Mouse (Mus musculus): ENCODE results near the gene Zfp503. TPM values are rescaled to one million over a fixed set of nuclear protein-coding genes. Genes with fewer than 3 reads are reported as not detected.

Gene Zfp503
- polyA plus RNA-seq, 2 experiments = 15.3 to 45.1 TPM

DNA sequence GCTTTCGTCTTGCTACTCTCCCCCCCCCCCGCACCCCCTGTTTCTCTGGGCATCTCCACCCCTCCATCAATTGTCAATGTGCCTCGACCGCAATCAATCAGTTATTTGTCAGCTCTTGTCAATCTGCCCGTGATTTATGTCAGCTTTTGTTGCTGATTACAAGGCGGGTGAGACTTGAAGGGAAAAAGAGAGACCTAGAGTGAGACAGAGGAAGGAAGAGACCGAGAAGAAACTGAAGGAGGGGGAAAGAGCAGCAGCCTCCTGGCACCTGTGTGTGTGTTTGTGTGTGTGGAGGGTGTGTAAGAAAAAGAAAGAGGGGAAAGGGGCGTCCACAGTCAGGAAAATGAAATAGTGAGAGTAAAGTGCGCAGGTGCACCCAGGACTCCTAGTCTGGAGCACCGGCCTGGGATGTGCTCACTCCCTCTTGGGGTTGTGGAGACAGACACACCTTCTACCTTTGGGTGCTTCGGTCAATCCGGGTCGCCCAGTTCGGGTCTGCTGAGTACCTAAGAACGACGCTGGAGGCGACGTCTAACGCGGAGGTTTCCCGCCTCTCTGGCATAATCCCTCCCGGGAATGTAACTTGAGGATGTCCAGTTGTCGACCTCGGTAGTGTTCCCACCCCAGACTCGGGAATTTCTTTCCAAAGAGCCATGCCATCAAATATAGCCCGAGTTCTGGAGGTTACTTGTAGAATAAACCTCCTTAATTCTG, 667 bp downstream of the Zfp503 start:
- Histone ChIP-seq H3K27ac (replicated peaks; ENCODE audit: low read depth, low read length) (peak overlapping the region; percentile 85), H3K4me2 (replicated peaks; ENCODE audit: low read depth, low read length, severe bottlenecking) (peak overlapping the region; percentile 72), H3K9me3 (ENCODE audit: control insufficient read depth, low read length) (no peaks in the 10 kb centered on the region), H3K9ac (ENCODE audit: low read depth, low read length, severe bottlenecking) (peak overlapping the region; percentile 95), H3K4me3 (replicated peaks; ENCODE audit: low read length) (peak overlapping the region; percentile 91), H3K36me3 (ENCODE audit: control insufficient read depth, insufficient read depth, low read length) (peaks cover 23% of the 10 kb centered on the region), H3K4me1 (ENCODE audit: control insufficient read depth, insufficient read depth, low read length) (peaks cover 15% of the 10 kb centered on the region), H3K27me3 (ENCODE audit: control insufficient read depth, insufficient read depth, low read length) (peaks cover 28% of the 10 kb centered on the region; the same call in 1 of the 2 replicates)
- no peak for TF ChIP-seq POLR2A (IDR thresholded peaks at IDR 0.05; ENCODE audit: borderline replicate concordance, extremely low read depth, insufficient read depth, insufficient read length)
- no peak for ATAC-seq (ENCODE audit: low FRiP score, low read depth)
- DNase-seq (ENCODE audit: low spot score) = peak; percentile 42
- WGBS = 0% methylated on average over 26 of the region's 26 CpGs

DNA sequence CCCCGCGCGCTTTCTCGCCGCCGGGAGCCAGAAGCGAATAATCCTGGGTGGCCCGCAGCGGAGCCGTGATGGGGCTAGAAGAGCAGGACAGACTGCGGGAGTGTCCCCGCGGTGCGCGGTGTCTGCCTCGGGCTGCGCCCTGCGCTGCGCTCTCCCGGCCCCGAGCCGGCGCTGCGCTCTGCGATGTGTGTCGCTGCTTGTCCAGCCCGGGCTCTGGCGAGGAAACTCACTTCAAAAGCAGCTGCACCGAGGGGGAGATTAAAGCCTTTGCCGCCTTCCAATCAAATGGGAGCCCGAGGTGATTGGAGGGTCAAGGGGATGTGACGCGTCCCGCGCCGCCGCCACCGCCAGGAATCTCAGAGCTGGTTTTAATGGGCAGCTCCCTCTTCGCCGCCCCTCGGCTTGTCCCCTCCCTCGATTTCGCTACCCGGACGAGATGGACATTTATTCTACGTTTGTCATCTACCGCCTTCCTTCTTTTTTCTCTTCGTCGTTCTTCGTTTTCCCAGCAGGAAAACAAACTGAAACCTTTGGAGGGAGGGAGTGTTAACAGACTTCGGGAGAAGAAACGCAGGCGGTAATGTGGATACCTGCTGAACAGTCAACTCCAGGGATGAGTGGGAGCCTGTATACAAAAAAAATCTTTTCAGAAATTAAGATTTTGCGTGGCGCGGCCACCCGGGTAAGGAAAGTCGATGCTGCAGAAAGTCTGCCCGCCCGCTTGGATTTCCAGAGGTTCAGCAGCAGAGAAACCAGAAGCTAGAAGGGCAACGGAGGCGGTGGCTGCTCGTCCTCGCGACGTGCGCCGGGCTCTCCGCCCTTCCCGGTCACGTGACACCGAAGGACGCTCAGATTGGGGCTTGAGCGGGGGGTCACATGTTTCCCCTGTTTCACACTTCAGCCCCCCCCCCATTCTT, 1.5 kb downstream of the Zfp503 start:
- peaks cover 24% of the 10 kb centered on the region; the same call in 1 of the 2 replicates for H3K27me3 ChIP-seq (ENCODE audit: control insufficient read depth, insufficient read depth, low read length)
- peak; percentile 96 for TF ChIP-seq POLR2A (IDR thresholded peaks at IDR 0.05; ENCODE audit: borderline replicate concordance, extremely low read depth, insufficient read depth, insufficient read length)
- peak overlapping the region; percentile 91 for H3K4me3 ChIP-seq (replicated peaks; ENCODE audit: low read length)
- H3K27ac ChIP-seq (replicated peaks; ENCODE audit: low read depth, low read length) = peak overlapping the region; percentile 97
- peak overlapping the region; percentile 72 for H3K4me2 ChIP-seq (replicated peaks; ENCODE audit: low read depth, low read length, severe bottlenecking)
- peaks cover 17% of the 10 kb centered on the region for H3K4me1 ChIP-seq (ENCODE audit: control insufficient read depth, insufficient read depth, low read length)
- peak overlapping the region; percentile 95 for H3K9ac ChIP-seq (ENCODE audit: low read depth, low read length, severe bottlenecking)
- ATAC-seq (ENCODE audit: low FRiP score, low read depth) (peak; percentile 86), DNase-seq (ENCODE audit: low spot score) (peak; percentile 99)
- WGBS = 1% methylated on average over 62 of the region's 74 CpGs
- H3K36me3 ChIP-seq (ENCODE audit: control insufficient read depth, insufficient read depth, low read length) = peaks cover 26% of the 10 kb centered on the region
- no peaks in the 10 kb centered on the region for H3K9me3 ChIP-seq (ENCODE audit: control insufficient read depth, low read length)

DNA sequence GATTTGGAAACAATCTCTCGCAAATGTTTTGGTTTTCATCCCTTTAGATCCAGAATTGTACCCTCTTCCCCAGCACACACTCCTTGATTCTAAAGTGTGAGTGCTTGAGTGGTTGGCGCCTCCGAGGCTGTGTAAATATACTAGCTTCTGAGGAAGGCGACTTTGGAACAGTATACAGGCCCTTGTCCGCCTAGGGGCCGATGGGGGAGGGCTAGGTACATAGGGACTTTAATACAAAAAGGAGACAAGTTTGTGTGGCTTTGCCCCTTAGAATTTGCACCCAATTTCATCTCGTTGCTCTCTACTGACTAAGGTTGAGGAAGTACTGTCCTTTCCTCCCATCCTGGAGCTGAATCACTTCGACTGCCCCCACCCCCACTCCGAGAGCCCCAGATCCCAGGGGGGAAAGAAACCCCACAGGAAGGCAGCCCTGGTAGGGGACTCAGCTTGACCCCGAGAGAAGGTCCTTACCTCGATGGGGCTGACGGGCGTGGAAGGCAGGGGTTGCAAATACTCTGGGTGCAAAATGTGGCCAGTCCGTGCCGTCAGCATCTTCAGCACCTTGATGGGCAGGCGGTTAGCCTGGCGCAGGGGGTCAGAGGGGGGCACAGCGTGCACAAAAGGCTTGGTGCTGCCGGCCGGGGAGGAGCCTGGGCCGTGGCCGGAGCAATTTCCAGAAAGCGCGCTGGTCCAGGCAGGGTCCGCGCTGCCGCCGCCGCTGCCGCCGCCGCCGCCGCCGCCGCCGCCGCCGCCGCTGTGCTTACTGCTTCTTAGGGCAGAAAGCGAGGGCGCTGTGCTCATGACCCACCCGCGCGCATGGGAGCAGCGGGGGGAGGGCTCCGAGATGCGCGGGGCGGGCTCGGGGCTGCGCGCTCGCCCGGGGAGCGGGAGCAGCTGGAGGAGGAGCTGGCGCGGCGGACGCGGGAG, 2.4 kb downstream of the Zfp503 start:
- peak overlapping the region; percentile 95 for H3K9ac ChIP-seq (ENCODE audit: low read depth, low read length, severe bottlenecking)
- peaks cover 34% of the 10 kb centered on the region for H3K36me3 ChIP-seq (ENCODE audit: control insufficient read depth, insufficient read depth, low read length)
- peaks cover 24% of the 10 kb centered on the region for H3K4me1 ChIP-seq (ENCODE audit: control insufficient read depth, insufficient read depth, low read length)
- peaks cover 18% of the 10 kb centered on the region; the same call in 1 of the 2 replicates for H3K27me3 ChIP-seq (ENCODE audit: control insufficient read depth, insufficient read depth, low read length)
- ATAC-seq (ENCODE audit: low FRiP score, low read depth) = peak; percentile 14
- H3K4me2 ChIP-seq (replicated peaks; ENCODE audit: low read depth, low read length, severe bottlenecking) = peak overlapping the region; percentile 72
- H3K27ac ChIP-seq (replicated peaks; ENCODE audit: low read depth, low read length) = peak overlapping the region; percentile 97
- 0% methylated on average over 29 of the region's 61 CpGs for WGBS
- H3K4me3 ChIP-seq (replicated peaks; ENCODE audit: low read length) = peak overlapping the region; percentile 91
- no peaks in the 10 kb centered on the region for H3K9me3 ChIP-seq (ENCODE audit: control insufficient read depth, low read length)
- DNase-seq (ENCODE audit: low spot score) = peak; percentile 70
- TF ChIP-seq POLR2A (IDR thresholded peaks at IDR 0.05; ENCODE audit: borderline replicate concordance, extremely low read depth, insufficient read depth, insufficient read length) = no peak

DNA sequence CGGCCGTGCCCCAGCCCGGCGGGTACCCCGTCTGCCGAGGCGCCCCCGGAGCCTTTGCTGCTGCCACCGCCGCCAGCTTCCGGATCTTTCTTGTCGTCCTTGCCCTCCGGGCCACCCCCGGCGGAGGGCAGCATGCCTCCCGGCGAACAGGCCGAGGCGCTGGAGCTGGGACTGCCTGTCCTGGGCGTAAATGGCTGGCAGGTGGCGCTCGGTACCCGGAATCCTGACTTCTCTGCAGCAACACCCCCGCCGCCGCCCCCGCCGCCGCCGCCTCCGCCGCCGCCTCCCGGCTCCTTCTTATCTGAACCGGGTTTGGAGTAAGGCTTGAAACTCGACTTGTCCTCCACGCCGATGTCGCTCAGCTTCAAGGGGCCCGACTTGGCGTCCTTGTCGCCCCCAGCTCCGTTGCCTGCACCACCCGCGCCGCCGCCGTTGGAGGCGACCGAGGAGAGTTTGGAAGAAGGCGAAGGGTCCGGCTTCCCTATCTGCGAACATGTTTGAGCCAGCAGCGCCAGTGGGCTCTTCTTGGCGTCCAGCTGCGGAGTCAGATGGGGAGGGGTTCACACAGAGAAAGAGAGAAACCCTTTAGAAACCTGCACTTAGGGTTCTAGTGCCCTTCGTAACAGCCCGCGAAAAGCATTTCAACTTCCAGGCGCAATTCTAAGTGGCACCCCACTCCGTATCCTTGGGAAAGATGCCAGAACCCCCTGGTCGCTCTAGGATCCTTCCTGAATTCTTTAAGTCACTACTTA, 3.2 kb downstream of the Zfp503 start:
- H3K4me3 ChIP-seq (replicated peaks; ENCODE audit: low read length) = peak overlapping the region; percentile 91
- H3K4me1 ChIP-seq (ENCODE audit: control insufficient read depth, insufficient read depth, low read length) = peaks cover 22% of the 10 kb centered on the region
- peaks cover 14% of the 10 kb centered on the region; the same call in 1 of the 2 replicates for H3K27me3 ChIP-seq (ENCODE audit: control insufficient read depth, insufficient read depth, low read length)
- H3K4me2 ChIP-seq (replicated peaks; ENCODE audit: low read depth, low read length, severe bottlenecking) = peak overlapping the region; percentile 72
- H3K9ac ChIP-seq (ENCODE audit: low read depth, low read length, severe bottlenecking) = peak overlapping the region; percentile 95
- peaks cover 34% of the 10 kb centered on the region for H3K36me3 ChIP-seq (ENCODE audit: control insufficient read depth, insufficient read depth, low read length)
- no peak for TF ChIP-seq POLR2A (IDR thresholded peaks at IDR 0.05; ENCODE audit: borderline replicate concordance, extremely low read depth, insufficient read depth, insufficient read length)
- DNase-seq (ENCODE audit: low spot score) = peak; percentile 77
- WGBS = under 1% methylated on average over 39 of the region's 62 CpGs
- peak overlapping the region; percentile 97 for H3K27ac ChIP-seq (replicated peaks; ENCODE audit: low read depth, low read length)
- ATAC-seq (ENCODE audit: low FRiP score, low read depth) = no peak
- no peaks in the 10 kb centered on the region for H3K9me3 ChIP-seq (ENCODE audit: control insufficient read depth, low read length)
